Mouse (Mus musculus) liver, embryonic 14.5 days (tissue): ENCODE data around the gene Izumo1. TPM values are rescaled to one million over a fixed set of nuclear protein-coding genes. Genes with fewer than 3 reads are reported as not detected.

Source experiments
- ATAC-seq: fragments of 200-750 bp; cut with Nextera tagmentation; 2 replicates; pipeline ENCODE4 v1.8.0; 2017; ENCODE audit warnings: moderate number of reproducible peaks, mild to moderate bottlenecking, moderate library complexity; ENCODE audit not compliant: insufficient read depth
- DNase-seq, 3 experiments: peaks; one replicate each; pipeline ENCODE4 v3.0.0-alpha.2; 2012 to 2013; ENCODE audit warnings: low read depth in 3 of 3, low spot score in 3 of 3
- H3K27ac ChIP-seq: fragments of 300-500 bp; sonication (generic); 2 replicates; pipeline ENCODE4 v1.5.1; 2014; ENCODE audit warnings: moderate library complexity, mild to moderate bottlenecking, control low read depth, inconsistent platforms
- H3K27me3 ChIP-seq: fragments of 300-500 bp; sonication (generic); 2 replicates; pipeline ENCODE4 v1.6.1; 2014; ENCODE audit warnings: mild to moderate bottlenecking, low read length, moderate library complexity; ENCODE audit not compliant: control insufficient read depth, insufficient read depth
- H3K36me3 ChIP-seq: fragments of 300-500 bp; sonication (generic); replicated peaks from 2 replicates; pipeline ENCODE4 v1.6.1; 2014; ENCODE audit warnings: low read depth; ENCODE audit not compliant: control insufficient read depth, insufficient read depth
- H3K4me1 ChIP-seq, 2 experiments: fragments of 200-500 bp in 1 of 2; fragments of 300-500 bp in 1 of 2; sonication (generic) in 1 of 2; replicated peaks; 2 replicates each; pipeline ENCODE4 v1.6.1; 2012 to 2014; ENCODE audit warnings: antibody characterized with exemption in 1 of 2, inconsistent platforms in 1 of 2, low read length in 1 of 2; ENCODE audit not compliant: control insufficient read depth in 2 of 2, insufficient read depth in 2 of 2
- H3K4me2 ChIP-seq: fragments of 300-500 bp; sonication (generic); 2 replicates; pipeline ENCODE4 v1.6.1; 2014; ENCODE audit warnings: low read depth, mild to moderate bottlenecking, control low read depth, moderate library complexity
- H3K4me3 ChIP-seq, 2 experiments: fragments of 200-500 bp in 1 of 2; fragments of 300-500 bp in 1 of 2; sonication (generic) in 1 of 2; 2 replicates each; pipeline ENCODE4 v1.5.1; 2012 to 2014; ENCODE audit warnings: low read depth in 2 of 2, low read length in 2 of 2, mild to moderate bottlenecking in 2 of 2, control low read depth in 1 of 2, inconsistent platforms in 1 of 2, moderate library complexity in 1 of 2; ENCODE audit not compliant: insufficient read depth in 1 of 2
- H3K9ac ChIP-seq: fragments of 300-500 bp; sonication (generic); replicated peaks from 2 replicates; pipeline ENCODE4 v1.6.1; 2014; ENCODE audit warnings: mild to moderate bottlenecking, control low read depth, moderate library complexity
- H3K9me3 ChIP-seq: fragments of 300-500 bp; sonication (generic); 2 replicates; pipeline ENCODE4 v1.6.1; 2016; ENCODE audit warnings: low read length, mixed read lengths; ENCODE audit not compliant: control insufficient read depth
- CTCF ChIP-seq: IDR thresholded peaks from 2 replicates; pipeline ENCODE4 v1.5.1; 2016; ENCODE audit warnings: antibody characterized with exemption, low read depth, control low read depth
- EP300 ChIP-seq: IDR thresholded peaks from 2 replicates; pipeline ENCODE4 v1.6.1; 2016; ENCODE audit warnings: antibody characterized with exemption, low read depth
- WGBS: fragments of 180-500 bp; shearing (Covaris S2); extraction: QIAGEN DNeasy Blood & Tissue Kit; methylation state at CpG from one replicate; pipeline ENCODE4 v1.1.7; 2014; ENCODE audit not compliant: insufficient replicate concordance; 5-methylcytosine and 5-hydroxymethylcytosine counted together
- polyA plus RNA-seq, 2 experiments: library from polyadenylated mRNA; depleted of rRNA in 1 of 2; stranded (reverse) in 1 of 2; unstranded in 1 of 2; fragments of >200 nt; fragmentation: Nextera tagmentation in 1 of 2; extraction: Ambion mirVana in 1 of 2; gene quantifications; 2 replicates each; pipeline versions ENCODE4 v1.2.1 to v1.2.3; 2012 to 2014

Izumo1 gene
- polyA plus RNA-seq, 2 experiments, result 0.15 TPM; not detected in 1

- Histone ChIP-seq H3K4me3 (no peak overlapping the region), H3K9me3 (no peaks in the 10 kb centered on the region), H3K36me3 (no peaks in the 10 kb centered on the region), H3K4me2 (no peak overlapping the region), H3K27me3 (no peaks in the 10 kb centered on the region), H3K9ac (no peak overlapping the region), H3K27ac (no peak overlapping the region), H3K4me1 (0 out of 4 replicates have a peak, but pooled peaks cover 0 to 4% of the 10 kb centered on the region in 2 experiments)
- 16% methylated on average over 10 of the region's 10 CpGs for WGBS
- peak; percentile 51 to 60 (median 54) for DNase-seq
- peak; percentile 97 for TF ChIP-seq CTCF
- TF ChIP-seq EP300, result no peak
- no peak for ATAC-seq
Observed at GRCm38 (mm10) chr7:45593118-45593815, 28.3 kb upstream of the Izumo1 start.

- Histone ChIP-seq H3K27ac (no peak overlapping the region), H3K36me3 (no peaks in the 10 kb centered on the region), H3K9ac (no peak overlapping the region), H3K9me3 (no peaks in the 10 kb centered on the region), H3K4me2 (no peak overlapping the region), H3K4me3 (no peak overlapping the region), H3K27me3 (no peaks in the 10 kb centered on the region), H3K4me1 (no peaks in the 10 kb centered on the region)
- DNase-seq (no peak), ATAC-seq (no peak)
- TF ChIP-seq CTCF (no peak), EP300 (no peak)
- WGBS, result 61% methylated on average over 4 of the region's 4 CpGs
Observed at GRCm38 (mm10) chr7:45595176-45595575, 26.4 kb upstream of the Izumo1 start.

GRCm38 (mm10) chr7:45596107-45596506 is 25.5 kb upstream of the Izumo1 start:
- Histone ChIP-seq H3K4me3 (no peak overlapping the region), H3K9ac (no peak overlapping the region), H3K36me3 (no peaks in the 10 kb centered on the region), H3K9me3 (no peaks in the 10 kb centered on the region), H3K27me3 (no peaks in the 10 kb centered on the region), H3K4me1 (no peaks in the 10 kb centered on the region), H3K4me2 (no peak overlapping the region), H3K27ac (no peak overlapping the region)
- ATAC-seq (no peak), DNase-seq (no peak)
- no peak for TF ChIP-seq EP300
- TF ChIP-seq CTCF, result no peak
- 39% methylated on average over 1 of the region's 1 CpGs for WGBS

GRCm38 (mm10) chr7:45597013-45597412 is 24.6 kb upstream of the Izumo1 start:
- no peak for TF ChIP-seq EP300
- Histone ChIP-seq H3K27ac (no peak overlapping the region), H3K4me1 (no peaks in the 10 kb centered on the region), H3K9ac (no peak overlapping the region), H3K4me3 (no peak overlapping the region), H3K4me2 (no peak overlapping the region), H3K9me3 (no peaks in the 10 kb centered on the region), H3K36me3 (no peaks in the 10 kb centered on the region), H3K27me3 (no peaks in the 10 kb centered on the region)
- no peak for ATAC-seq
- no peak for DNase-seq
- 67% methylated on average over 5 of the region's 5 CpGs for WGBS

GRCm38 (mm10) chr7:45597527-45597926 is 24.1 kb upstream of the Izumo1 start:
- WGBS, result 75% methylated on average over 6 of the region's 6 CpGs
- Histone ChIP-seq H3K27me3 (no peaks in the 10 kb centered on the region), H3K9me3 (no peaks in the 10 kb centered on the region), H3K27ac (no peak overlapping the region), H3K4me2 (no peak overlapping the region), H3K4me3 (no peak overlapping the region), H3K4me1 (no peaks in the 10 kb centered on the region), H3K9ac (no peak overlapping the region), H3K36me3 (no peaks in the 10 kb centered on the region)
- DNase-seq, result no peak
- TF ChIP-seq EP300, result no peak
- ATAC-seq, result no peak
